Mouse (Mus musculus): ENCODE measurements around the gene Gm19668. TPM values are rescaled to one million over a fixed set of nuclear protein-coding genes. Genes with fewer than 3 reads are reported as not detected.
"Not testable (repeated sequence)": the region's sequence is repeated elsewhere in the genome, so short reads cannot be mapped to it uniquely, and the experiment has no call there.

Gm19668 gene
- polyA plus RNA-seq, 1 experiment from 2014 or later: not detected

GRCm38 (mm10) chr10:77783396-77783795 is 15.5 kb downstream of the Gm19668 start:
- not testable (repeated sequence) for H3K9me3 ChIP-seq (ENCODE audit: control insufficient read depth, low read length); H3K9ac ChIP-seq (ENCODE audit: low read depth, low read length); H3K4me2 ChIP-seq; H3K4me3 ChIP-seq (ENCODE audit: low read depth, low read length); H3K4me1 ChIP-seq (replicated peaks; ENCODE audit: control insufficient read depth, insufficient read depth, low read length); H3K36me3 ChIP-seq (ENCODE audit: control insufficient read depth, insufficient read depth, low read length); DNase-seq (ENCODE audit: low spot score); H3K27me3 ChIP-seq (replicated peaks; ENCODE audit: control insufficient read depth, insufficient read depth, low read length); ATAC-seq (replicated peaks; ENCODE audit: low FRiP score); H3K27ac ChIP-seq (ENCODE audit: low read depth, low read length)
- 75% methylated on average over 1 of the region's 3 CpGs for WGBS

GRCm38 (mm10) chr10:77782442-77782841 is 16.5 kb downstream of the Gm19668 start, which contains the start of gene Gm3250:
TSS of gene Gm3250 (minus strand) at chr10:77782542.
- 38% methylated on average over 1 of the region's 1 CpGs for WGBS
- not testable (repeated sequence) for H3K27me3 ChIP-seq (replicated peaks; ENCODE audit: control insufficient read depth, insufficient read depth, low read length); H3K4me3 ChIP-seq (ENCODE audit: low read depth, low read length); H3K4me2 ChIP-seq; H3K36me3 ChIP-seq (ENCODE audit: control insufficient read depth, insufficient read depth, low read length); H3K9me3 ChIP-seq (ENCODE audit: control insufficient read depth, low read length); H3K9ac ChIP-seq (ENCODE audit: low read depth, low read length); ATAC-seq (replicated peaks; ENCODE audit: low FRiP score); H3K4me1 ChIP-seq (replicated peaks; ENCODE audit: control insufficient read depth, insufficient read depth, low read length); DNase-seq (ENCODE audit: low spot score); H3K27ac ChIP-seq (ENCODE audit: low read depth, low read length)

GRCm38 (mm10) chr10:77776844-77777243 is 22.1 kb downstream of the Gm19668 start, which contains the start of gene Gm7138:
TSS of gene Gm7138 (minus strand) at chr10:77776944.
- not testable (repeated sequence) for H3K9ac ChIP-seq (ENCODE audit: low read depth, low read length); H3K4me2 ChIP-seq; H3K4me3 ChIP-seq (ENCODE audit: low read depth, low read length); H3K4me1 ChIP-seq (replicated peaks; ENCODE audit: control insufficient read depth, insufficient read depth, low read length); H3K27me3 ChIP-seq (replicated peaks; ENCODE audit: control insufficient read depth, insufficient read depth, low read length); DNase-seq (ENCODE audit: low spot score); H3K9me3 ChIP-seq (ENCODE audit: control insufficient read depth, low read length); H3K36me3 ChIP-seq (ENCODE audit: control insufficient read depth, insufficient read depth, low read length); ATAC-seq (replicated peaks; ENCODE audit: low FRiP score); H3K27ac ChIP-seq (ENCODE audit: low read depth, low read length)
- 36% methylated on average over 1 of the region's 1 CpGs for WGBS

GRCm38 (mm10) chr10:77772142-77772541 is 26.8 kb downstream of the Gm19668 start:
- not testable (repeated sequence) for ATAC-seq (replicated peaks; ENCODE audit: low FRiP score); H3K4me1 ChIP-seq (replicated peaks; ENCODE audit: control insufficient read depth, insufficient read depth, low read length); H3K27ac ChIP-seq (ENCODE audit: low read depth, low read length); H3K9me3 ChIP-seq (ENCODE audit: control insufficient read depth, low read length); H3K27me3 ChIP-seq (replicated peaks; ENCODE audit: control insufficient read depth, insufficient read depth, low read length); H3K36me3 ChIP-seq (ENCODE audit: control insufficient read depth, insufficient read depth, low read length); H3K4me3 ChIP-seq (ENCODE audit: low read depth, low read length); DNase-seq (ENCODE audit: low spot score); H3K4me2 ChIP-seq; H3K9ac ChIP-seq (ENCODE audit: low read depth, low read length)
- WGBS: 78% methylated on average over 1 of the region's 3 CpGs

DNA sequence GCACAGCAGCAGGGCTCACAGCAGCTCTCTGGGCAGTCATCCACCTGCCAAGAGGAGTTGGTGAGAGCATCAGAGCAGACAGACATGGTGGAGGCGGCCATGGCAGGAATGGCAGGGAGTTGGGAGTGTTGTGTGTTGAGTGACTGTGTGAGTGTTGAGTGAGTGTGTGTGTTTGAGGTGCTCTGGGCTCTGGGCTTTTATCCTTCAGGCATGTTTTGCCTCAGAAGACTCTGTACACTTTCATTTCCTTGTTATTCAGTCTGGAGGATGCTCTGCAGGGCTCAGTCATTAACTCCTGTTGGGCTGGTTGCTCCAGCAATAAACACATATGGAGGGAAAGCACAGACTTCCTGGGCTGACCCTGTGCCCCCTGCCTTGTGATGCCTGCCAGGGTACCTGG is 27.7 kb downstream of the Gm19668 start, which contains the start of gene Gm3238:
Gene Gm3238 (minus strand): TSS at position 101 of the 400 bp plus-strand sequence.
- DNase-seq (ENCODE audit: low spot score); ATAC-seq (replicated peaks; ENCODE audit: low FRiP score); H3K27me3 ChIP-seq (replicated peaks; ENCODE audit: control insufficient read depth, insufficient read depth, low read length); H3K36me3 ChIP-seq (ENCODE audit: control insufficient read depth, insufficient read depth, low read length); H3K9ac ChIP-seq (ENCODE audit: low read depth, low read length); H3K27ac ChIP-seq (ENCODE audit: low read depth, low read length); H3K4me3 ChIP-seq (ENCODE audit: low read depth, low read length); H3K4me1 ChIP-seq (replicated peaks; ENCODE audit: control insufficient read depth, insufficient read depth, low read length); H3K9me3 ChIP-seq (ENCODE audit: control insufficient read depth, low read length); H3K4me2 ChIP-seq: not testable (repeated sequence)
- WGBS: 20% methylated on average over 1 of the region's 1 CpGs

DNA sequence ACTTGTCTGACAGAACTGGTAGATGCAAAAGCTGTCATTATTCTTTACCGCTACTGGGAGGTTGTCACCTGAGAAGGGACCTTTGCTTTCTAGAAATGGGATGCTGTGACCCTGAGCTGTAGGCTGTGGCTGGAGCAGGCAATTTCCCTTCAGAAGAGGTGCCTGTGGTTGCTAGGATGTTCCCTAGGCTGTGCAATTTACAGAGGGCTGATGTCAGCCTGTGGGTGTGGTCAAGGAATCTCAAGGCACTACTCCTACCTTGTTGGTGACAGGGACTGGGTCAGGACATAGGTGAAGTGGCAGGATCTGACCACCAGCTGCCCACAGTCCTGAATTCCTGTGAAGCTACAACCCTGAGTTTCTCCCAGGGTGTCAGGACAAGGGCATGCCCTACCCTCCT is 29.2 kb downstream of the Gm19668 start:
- Histone ChIP-seq H3K4me3 (ENCODE audit: low read depth, low read length) (no peak overlapping the region), H3K27ac (ENCODE audit: low read depth, low read length) (no peak overlapping the region), H3K36me3 (ENCODE audit: control insufficient read depth, insufficient read depth, low read length) (no peaks in the 10 kb centered on the region), H3K4me2 (no peak overlapping the region), H3K9ac (ENCODE audit: low read depth, low read length) (no peak overlapping the region), H3K27me3 (replicated peaks; ENCODE audit: control insufficient read depth, insufficient read depth, low read length) (no peaks in the 10 kb centered on the region), H3K9me3 (ENCODE audit: control insufficient read depth, low read length) (no peaks in the 10 kb centered on the region), H3K4me1 (replicated peaks; ENCODE audit: control insufficient read depth, insufficient read depth, low read length) (no peaks in the 10 kb centered on the region)
- DNase-seq (ENCODE audit: low spot score) (no peak), ATAC-seq (replicated peaks; ENCODE audit: low FRiP score) (no peak)
- 62% methylated on average over 1 of the region's 1 CpGs for WGBS

DNA sequence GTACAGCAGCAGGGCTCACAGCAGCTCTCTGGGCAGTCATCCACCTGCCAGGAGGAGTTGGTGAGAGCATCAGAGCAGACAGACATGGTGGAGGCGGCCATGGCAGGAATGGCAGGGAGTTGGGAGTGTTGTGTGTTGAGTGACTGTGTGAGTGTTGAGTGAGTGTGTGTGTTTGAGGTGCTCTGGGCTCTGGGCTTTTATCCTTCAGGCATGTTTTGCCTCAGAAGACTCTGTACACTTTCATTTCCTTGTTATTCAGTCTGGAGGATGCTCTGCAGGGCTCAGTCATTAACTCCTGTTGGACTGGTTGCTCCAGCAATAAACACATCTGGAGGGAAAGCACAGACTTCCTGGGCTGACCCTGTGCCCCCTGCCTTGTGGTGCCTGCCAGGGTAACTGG is 39.4 kb downstream of the Gm19668 start, which contains the start of gene Gm3233:
Gene Gm3233 (minus strand): TSS at position 101 of the 400 bp plus-strand sequence.
- H3K9me3 ChIP-seq (ENCODE audit: control insufficient read depth, low read length); H3K4me1 ChIP-seq (replicated peaks; ENCODE audit: control insufficient read depth, insufficient read depth, low read length); H3K4me2 ChIP-seq; H3K9ac ChIP-seq (ENCODE audit: low read depth, low read length); H3K27me3 ChIP-seq (replicated peaks; ENCODE audit: control insufficient read depth, insufficient read depth, low read length); H3K36me3 ChIP-seq (ENCODE audit: control insufficient read depth, insufficient read depth, low read length); ATAC-seq (replicated peaks; ENCODE audit: low FRiP score); DNase-seq (ENCODE audit: low spot score); H3K4me3 ChIP-seq (ENCODE audit: low read depth, low read length); H3K27ac ChIP-seq (ENCODE audit: low read depth, low read length): not testable (repeated sequence)
- WGBS: no CpG with 5 or more reads among the region's 1 CpGs

DNA sequence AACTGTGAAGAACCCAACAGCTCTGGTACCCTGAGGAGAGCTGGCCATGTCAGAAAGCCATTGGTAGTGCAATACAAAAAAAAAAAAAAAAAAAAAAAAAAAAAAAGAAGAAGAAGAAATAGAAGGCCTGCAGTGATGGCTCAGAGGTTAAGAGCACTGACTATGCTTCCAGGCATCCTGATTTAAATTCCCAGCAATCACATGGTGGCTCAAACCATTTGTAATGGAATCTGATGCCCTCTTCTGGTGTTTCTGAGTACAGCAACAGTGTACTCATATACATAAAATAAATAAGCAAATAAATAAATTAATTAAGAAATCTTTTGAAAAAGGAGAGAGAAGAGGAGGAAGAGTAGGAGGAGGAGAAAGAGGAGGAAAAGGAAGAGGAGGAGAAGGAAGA is 45.5 kb downstream of the Gm19668 start:
- DNase-seq (ENCODE audit: low spot score) (no peak), ATAC-seq (replicated peaks; ENCODE audit: low FRiP score) (no peak)
- Histone ChIP-seq H3K36me3 (ENCODE audit: control insufficient read depth, insufficient read depth, low read length) (no peaks in the 10 kb centered on the region), H3K9me3 (ENCODE audit: control insufficient read depth, low read length) (no peaks in the 10 kb centered on the region), H3K4me3 (ENCODE audit: low read depth, low read length) (no peak overlapping the region), H3K4me2 (no peak overlapping the region), H3K27me3 (replicated peaks; ENCODE audit: control insufficient read depth, insufficient read depth, low read length) (no peaks in the 10 kb centered on the region), H3K9ac (ENCODE audit: low read depth, low read length) (no peak overlapping the region), H3K4me1 (replicated peaks; ENCODE audit: control insufficient read depth, insufficient read depth, low read length) (no peaks in the 10 kb centered on the region), H3K27ac (ENCODE audit: low read depth, low read length) (no peak overlapping the region)

GRCm38 (mm10) chr10:77752312-77752711 is 46.6 kb downstream of the Gm19668 start:
- not testable (repeated sequence) for H3K36me3 ChIP-seq (ENCODE audit: control insufficient read depth, insufficient read depth, low read length); H3K9me3 ChIP-seq (ENCODE audit: control insufficient read depth, low read length); H3K27me3 ChIP-seq (replicated peaks; ENCODE audit: control insufficient read depth, insufficient read depth, low read length); H3K4me3 ChIP-seq (ENCODE audit: low read depth, low read length); H3K4me2 ChIP-seq; ATAC-seq (replicated peaks; ENCODE audit: low FRiP score); DNase-seq (ENCODE audit: low spot score); H3K27ac ChIP-seq (ENCODE audit: low read depth, low read length); H3K4me1 ChIP-seq (replicated peaks; ENCODE audit: control insufficient read depth, insufficient read depth, low read length); H3K9ac ChIP-seq (ENCODE audit: low read depth, low read length)
- WGBS: 53% methylated on average over 3 of the region's 3 CpGs
